Mouse (Mus musculus) ovary, postnatal 14 days (tissue): ENCODE results near the gene Tsga13.

Source experiments
- DNase-seq: peaks from one replicate; pipeline ENCODE4 v3.0.0; 2022; ENCODE audit warnings: low spot score

Tsga13 gene

GRCm38 (mm10) chr6:30865031-30865678 is 50.2 kb downstream of the Tsga13 start:
- DNase-seq = no peak

GRCm38 (mm10) chr6:30855956-30856355 is 59.4 kb downstream of the Tsga13 start:
- no peak for DNase-seq

GRCm38 (mm10) chr6:30855205-30855604 is 60.2 kb downstream of the Tsga13 start:
- no peak for DNase-seq

DNA sequence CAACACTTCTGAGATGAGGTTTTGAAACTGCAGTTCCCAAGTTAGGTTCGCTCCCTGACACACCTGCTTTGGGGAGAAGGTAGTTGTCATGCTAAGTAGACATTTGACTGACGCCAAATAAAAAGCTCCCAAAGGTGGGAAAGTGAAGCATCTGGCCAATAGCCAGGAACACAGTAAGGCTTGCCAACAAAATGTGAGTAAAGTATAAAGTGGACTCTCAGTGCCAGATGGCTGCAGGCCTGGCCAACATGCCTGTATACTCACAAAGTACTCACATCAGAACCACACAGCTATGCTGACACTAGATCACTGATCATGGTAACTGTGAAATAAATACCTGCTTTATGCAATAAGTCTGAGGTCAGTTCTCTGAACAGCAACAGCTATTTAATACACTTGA is 65.6 kb downstream of the Tsga13 start:
- DNase-seq = no peak
